Mouse (Mus musculus) megakaryocyte, embryonic 14.5 days (primary cell): ENCODE measurements around the gene Mrtfa.

Experiments
- FLI1 ChIP-seq: IDR thresholded peaks from 2 replicates; pipeline ENCODE4 v1.6.1; 2012; ENCODE audit warnings: low read length, inconsistent platforms, mixed read lengths
- GATA1 ChIP-seq: IDR thresholded peaks from 3 replicates; pipeline ENCODE4 v1.6.1; 2012; ENCODE audit warnings: mixed read lengths, low read length, inconsistent platforms, borderline replicate concordance

GRCm38 (mm10) chr15:81239261-81239660 lies 48.7 kb upstream of the Mrtfa start:
- no peak for TF ChIP-seq GATA1
- TF ChIP-seq FLI1: no peak
